Mouse (Mus musculus) neural tube, embryonic 10.5 days (tissue): Measurements from ENCODE around the gene Olfr1026.

Source experiments
- DNase-seq: peaks from one replicate; pipeline ENCODE4 v3.0.0-alpha.2; 2017; ENCODE audit warnings: low spot score; ENCODE audit errors: extremely low spot score

The Olfr1026 gene

DNA sequence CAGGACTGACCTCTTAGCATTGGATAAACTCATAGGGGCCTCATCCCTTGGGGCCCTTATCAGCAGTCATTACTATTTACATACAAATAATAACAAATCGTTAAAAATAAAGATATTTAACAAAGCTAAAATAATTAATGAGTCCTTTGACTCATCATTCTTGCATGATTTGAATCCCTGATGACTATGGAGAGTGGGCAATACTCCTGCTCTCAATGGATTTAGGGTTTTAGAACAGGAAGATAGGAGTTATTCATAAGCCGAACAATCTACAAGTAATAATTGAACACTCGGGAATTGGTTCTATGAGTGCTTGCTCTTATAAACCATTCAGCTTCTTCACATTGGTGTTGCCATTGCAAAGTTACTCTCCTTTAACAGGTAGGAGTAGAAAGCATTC lies at the start of gene Olfr1026:
Gene Olfr1026, plus strand, starts transcription at position 301 of the 400 bp plus-strand sequence.
- DNase-seq = no peak

DNA sequence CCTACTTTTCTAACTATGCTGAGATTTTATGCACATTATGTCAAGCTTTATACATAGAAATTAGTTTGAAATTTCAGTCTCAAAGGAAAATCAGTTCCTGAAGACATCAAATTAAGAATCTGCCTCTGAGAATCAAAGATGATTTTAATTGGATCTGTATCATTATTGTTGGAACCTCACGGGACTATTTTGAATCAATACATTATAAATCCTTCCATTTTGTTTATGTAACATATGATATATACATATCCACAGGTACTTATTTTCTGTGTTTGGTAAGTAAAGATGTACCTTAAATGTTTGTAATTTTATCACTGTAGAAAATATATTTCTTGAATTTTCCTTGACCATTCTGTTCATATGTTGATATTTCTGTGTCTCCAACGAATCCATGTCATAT lies 36.0 kb upstream of the Olfr1026 start, which contains the start of gene Olfr1023:
Gene Olfr1023, plus strand, starts transcription at position 301 of the 400 bp plus-strand sequence.
- no peak for DNase-seq

DNA sequence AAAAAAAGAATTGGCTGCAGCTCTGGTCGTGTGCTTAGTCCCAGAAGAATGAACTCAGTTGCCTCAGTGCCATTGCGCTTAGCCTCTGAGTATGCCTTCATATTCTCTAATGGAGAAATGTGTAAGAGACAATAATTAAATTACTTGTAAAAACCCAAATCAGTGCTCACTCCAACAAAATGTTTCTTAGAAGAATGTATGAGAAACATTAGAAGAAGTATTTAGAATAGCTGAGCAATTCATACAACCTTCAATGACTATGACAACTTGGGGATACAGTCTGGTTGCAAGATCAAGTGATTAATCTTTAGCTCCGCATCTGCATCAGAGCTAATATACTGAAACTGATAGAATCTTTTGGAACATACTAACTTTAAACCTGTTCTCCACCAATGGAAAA lies 16.4 kb upstream of the Olfr1026 start, which contains the start of gene Olfr1024:
Gene Olfr1024, minus strand, starts transcription at position 101 of the 400 bp plus-strand sequence.
- DNase-seq = no peak

DNA sequence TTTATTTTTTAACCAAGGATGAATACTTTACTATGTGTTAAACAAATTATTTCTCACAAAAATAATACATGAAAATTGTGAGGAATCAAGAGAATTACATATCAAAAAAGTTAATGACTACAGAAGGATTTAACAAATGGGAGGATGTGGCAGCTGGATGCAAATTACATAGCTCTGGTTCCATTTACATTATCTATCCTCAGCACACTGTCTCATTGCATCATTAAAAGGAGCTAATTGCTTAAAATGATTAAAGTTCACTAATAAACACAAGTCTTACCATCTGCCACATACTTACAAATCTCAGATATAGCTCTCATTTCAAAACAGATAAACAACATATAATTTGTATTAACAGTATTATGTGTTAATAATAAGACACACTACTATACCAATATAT lies 8.2 kb upstream of the Olfr1026 start:
- no peak for DNase-seq

DNA sequence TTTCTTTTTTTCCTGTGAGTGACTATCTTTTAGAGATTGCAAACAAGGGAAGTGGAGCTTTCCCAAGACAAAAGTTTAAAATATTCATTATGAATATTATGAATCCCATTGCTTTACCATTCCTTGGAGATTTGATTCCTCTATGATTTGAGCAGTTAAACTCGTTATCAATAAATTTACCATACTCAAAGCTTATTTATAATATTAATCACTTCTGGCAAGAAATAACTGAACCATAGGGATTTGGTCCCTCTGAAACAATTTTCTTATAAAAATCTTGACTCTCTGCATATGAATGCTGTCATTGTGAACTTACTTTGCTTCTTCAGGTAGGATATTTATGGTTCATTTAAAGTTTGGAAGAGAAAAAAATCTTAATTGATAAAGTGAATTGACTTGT lies 6.5 kb upstream of the Olfr1026 start, which contains the start of gene Olfr1025-ps1:
Gene Olfr1025-ps1, plus strand, starts transcription at position 301 of the 400 bp plus-strand sequence.
- DNase-seq = no peak

DNA sequence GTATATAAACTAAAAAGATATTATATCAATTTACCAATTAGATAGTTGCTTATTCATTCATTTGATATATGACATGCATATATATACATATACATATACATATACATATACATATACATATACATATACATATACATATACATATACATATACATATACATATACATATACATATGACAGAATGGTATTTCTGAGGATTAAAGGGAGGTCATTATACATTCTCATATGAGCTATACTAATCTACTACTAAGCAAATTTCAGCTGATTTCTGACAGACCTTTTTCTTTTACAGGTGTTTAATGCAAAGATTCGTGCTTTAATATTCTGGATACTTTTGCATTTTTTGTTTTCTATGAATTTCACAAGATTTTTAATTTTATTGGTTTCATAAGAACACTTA lies 28.8 kb downstream of the Olfr1026 start, which contains the start of gene Olfr1028:
Gene Olfr1028, plus strand, starts transcription at position 301 of the 400 bp plus-strand sequence.
- DNase-seq = no peak

DNA sequence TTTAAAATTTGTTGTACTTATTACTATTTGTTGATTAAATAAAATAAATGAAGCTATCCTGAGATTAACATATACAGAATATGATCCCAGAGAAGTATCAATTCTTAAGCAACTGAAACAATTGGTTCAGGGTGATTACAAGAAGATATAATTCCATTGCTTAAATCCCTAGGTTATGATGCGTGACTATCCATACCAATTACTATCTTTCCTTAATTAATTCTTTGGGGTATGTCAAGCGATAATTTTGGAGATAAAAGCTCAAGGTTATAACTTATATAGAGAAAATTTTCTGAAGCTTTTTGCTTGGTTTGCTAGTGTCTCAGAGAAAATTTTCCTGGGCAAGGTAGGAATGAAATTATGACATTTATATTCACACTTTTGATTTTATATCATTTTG lies 52.2 kb downstream of the Olfr1026 start, which contains the start of gene Olfr1029:
Gene Olfr1029, plus strand, starts transcription at position 301 of the 400 bp plus-strand sequence.
- no peak for DNase-seq
